Mouse (Mus musculus) heart, embryonic 14.5 days (tissue): Measurements from ENCODE around the gene Setd1b. TPM values are rescaled to one million over a fixed set of nuclear protein-coding genes. Genes with fewer than 3 reads are reported as not detected.

ENCODE experiments used
- ATAC-seq: fragments of 200-750 bp; cut with Nextera tagmentation; 2 replicates; pipeline ENCODE4 v1.8.0; 2017; ENCODE audit warnings: low read depth, moderate TSS enrichment; ENCODE audit not compliant: insufficient number of reproducible peaks, insufficient read depth, low FRiP score
- H3K27ac ChIP-seq, 2 experiments: fragments of 200-500 bp in 1 of 2; fragments of 300-500 bp in 1 of 2; sonication (generic) in 1 of 2; replicated peaks in 1 of 2; 2 replicates each; pipeline ENCODE4 v1.5.1; 2012 to 2014; ENCODE audit warnings: low read depth in 2 of 2, low read length in 2 of 2, control low read depth in 1 of 2, mild to moderate bottlenecking in 1 of 2, mixed read lengths in 1 of 2; ENCODE audit not compliant: control insufficient read depth in 1 of 2, insufficient read depth in 1 of 2
- H3K27me3 ChIP-seq: fragments of 300-500 bp; sonication (generic); 2 replicates; pipeline ENCODE4 v1.6.1; 2014; ENCODE audit warnings: mild to moderate bottlenecking, low read length, control low read depth; ENCODE audit not compliant: control insufficient read depth, insufficient read depth
- H3K36me3 ChIP-seq: fragments of 300-500 bp; sonication (generic); 2 replicates; pipeline ENCODE4 v1.6.1; 2014; ENCODE audit warnings: mild to moderate bottlenecking, control low read depth, low read length, mixed read lengths; ENCODE audit not compliant: control insufficient read depth, insufficient read depth
- H3K4me1 ChIP-seq, 2 experiments: fragments of 200-500 bp in 1 of 2; fragments of 300-500 bp in 1 of 2; sonication (generic) in 1 of 2; 2 replicates each; pipeline ENCODE4 v1.6.1; 2012 to 2014; ENCODE audit warnings: low read length in 2 of 2, control low read depth in 1 of 2, mixed read lengths in 1 of 2; ENCODE audit not compliant: control insufficient read depth in 2 of 2, insufficient read depth in 2 of 2
- H3K4me2 ChIP-seq: fragments of 300-500 bp; sonication (generic); 2 replicates; pipeline ENCODE4 v1.6.1; 2014; ENCODE audit warnings: mild to moderate bottlenecking, low read length
- H3K4me3 ChIP-seq, 2 experiments: fragments of 200-500 bp in 1 of 2; fragments of 300-500 bp in 1 of 2; sonication (generic) in 1 of 2; 2 replicates each; pipeline ENCODE4 v1.5.1; 2012 to 2014; ENCODE audit warnings: low read length in 2 of 2, mild to moderate bottlenecking in 2 of 2, control low read depth in 1 of 2, low read depth in 1 of 2, moderate library complexity in 1 of 2; ENCODE audit not compliant: control insufficient read depth in 1 of 2, insufficient read depth in 1 of 2
- H3K9ac ChIP-seq: fragments of 300-500 bp; sonication (generic); 2 replicates; pipeline ENCODE4 v1.6.1; 2014; ENCODE audit warnings: mild to moderate bottlenecking, low read length
- H3K9me3 ChIP-seq: fragments of 300-500 bp; sonication (generic); 2 replicates; pipeline ENCODE4 v1.6.1; 2016; ENCODE audit warnings: low read length, control low read depth; ENCODE audit not compliant: control insufficient read depth
- WGBS: fragments of 180-500 bp; shearing (Covaris S2); extraction: QIAGEN DNeasy Blood & Tissue Kit; methylation state at CpG from one replicate; pipeline ENCODE4 v1.1.7; 2014; 5-methylcytosine and 5-hydroxymethylcytosine counted together
- polyA plus RNA-seq: library from polyadenylated mRNA; unstranded; fragments of >200 nt; fragmentation: Nextera tagmentation; extraction: Ambion mirVana; gene quantifications from 2 replicates; pipeline ENCODE4 v1.2.1, GENCODE M21; 2014

Gene Setd1b
- polyA plus RNA-seq, 1 experiment from 2014 or later = 9.3 TPM

GRCm38 (mm10) chr5:123143251-123143970 is 1.4 kb downstream of the Setd1b start:
- peak overlapping the region; percentile 40 to 100 for H3K27ac ChIP-seq
- no peaks in the 10 kb centered on the region for H3K27me3 ChIP-seq
- H3K4me3 ChIP-seq = peak overlapping the region; percentile 93
- ATAC-seq = no peak
- peak overlapping the region; percentile 95 for H3K4me2 ChIP-seq
- no peaks in the 10 kb centered on the region for H3K9me3 ChIP-seq
- 2% methylated on average over 22 of the region's 24 CpGs for WGBS
- peak overlapping the region; percentile 100 for H3K9ac ChIP-seq
- peaks cover 40% of the 10 kb centered on the region for H3K36me3 ChIP-seq
- H3K4me1 ChIP-seq = peaks cover 17 to 38% of the 10 kb centered on the region in 2 experiments

GRCm38 (mm10) chr5:123143971-123144745 is 2.2 kb downstream of the Setd1b start:
- H3K4me1 ChIP-seq = peaks cover 15 to 42% of the 10 kb centered on the region in 2 experiments
- H3K27me3 ChIP-seq = no peaks in the 10 kb centered on the region
- peaks cover 47% of the 10 kb centered on the region for H3K36me3 ChIP-seq
- H3K4me2 ChIP-seq = peak overlapping the region; percentile 95
- 4% methylated on average over 17 of the region's 17 CpGs for WGBS
- H3K9me3 ChIP-seq = no peaks in the 10 kb centered on the region
- H3K4me3 ChIP-seq = peak overlapping the region; percentile 35 to 93
- peak overlapping the region; percentile 100 for H3K9ac ChIP-seq
- peak overlapping the region in 1 of 2 experiments; percentile 100; a peak in 2 of 4 replicates for H3K27ac ChIP-seq
- no peak for ATAC-seq

GRCm38 (mm10) chr5:123144746-123145590 is 3.0 kb downstream of the Setd1b start:
- peak overlapping the region; percentile 35 to 93 for H3K4me3 ChIP-seq
- no peaks in the 10 kb centered on the region for H3K27me3 ChIP-seq
- H3K4me1 ChIP-seq = peaks cover 20 to 45% of the 10 kb centered on the region in 2 experiments
- H3K27ac ChIP-seq = no peak overlapping the region
- peak overlapping the region; percentile 95 for H3K4me2 ChIP-seq
- H3K36me3 ChIP-seq = peaks cover 53% of the 10 kb centered on the region
- H3K9me3 ChIP-seq = no peaks in the 10 kb centered on the region
- no peak for ATAC-seq
- H3K9ac ChIP-seq = peak overlapping the region; percentile 100
- 42% methylated on average over 20 of the region's 20 CpGs for WGBS

GRCm38 (mm10) chr5:123146357-123146756 is 4.4 kb downstream of the Setd1b start:
- Histone ChIP-seq H3K9me3 (no peaks in the 10 kb centered on the region), H3K4me2 (no peak overlapping the region), H3K27me3 (no peaks in the 10 kb centered on the region), H3K9ac (no peak overlapping the region), H3K4me3 (no peak overlapping the region), H3K4me1 (peaks cover 28 to 58% of the 10 kb centered on the region in 2 experiments), H3K27ac (no peak overlapping the region), H3K36me3 (peaks cover 67% of the 10 kb centered on the region)
- WGBS = 92% methylated on average over 11 of the region's 11 CpGs
- ATAC-seq = no peak

- 79% methylated on average over 17 of the region's 17 CpGs for WGBS
- H3K9ac ChIP-seq = no peak overlapping the region
- peaks cover 28 to 61% of the 10 kb centered on the region in 2 experiments for H3K4me1 ChIP-seq
- peaks cover 79% of the 10 kb centered on the region for H3K36me3 ChIP-seq
- H3K27me3 ChIP-seq = no peaks in the 10 kb centered on the region
- no peaks in the 10 kb centered on the region for H3K9me3 ChIP-seq
- no peak overlapping the region for H3K4me2 ChIP-seq
- H3K27ac ChIP-seq = no peak overlapping the region
- H3K4me3 ChIP-seq = no peak overlapping the region
- ATAC-seq = no peak
Measured at GRCm38 (mm10) chr5:123147569-123147968, 5.6 kb downstream of the Setd1b start.

GRCm38 (mm10) chr5:123148073-123148722 is 6.2 kb downstream of the Setd1b start:
- peaks cover 85% of the 10 kb centered on the region for H3K36me3 ChIP-seq
- H3K9ac ChIP-seq = peak overlapping the region; percentile 11; the same call in 1 of the 2 replicates
- no peaks in the 10 kb centered on the region for H3K9me3 ChIP-seq
- no peak overlapping the region for H3K27ac ChIP-seq
- H3K4me3 ChIP-seq = no peak overlapping the region
- ATAC-seq = no peak
- 86% methylated on average over 25 of the region's 25 CpGs for WGBS
- no peak overlapping the region for H3K4me2 ChIP-seq
- peaks cover 28 to 61% of the 10 kb centered on the region in 2 experiments for H3K4me1 ChIP-seq
- H3K27me3 ChIP-seq = no peaks in the 10 kb centered on the region
